Mouse (Mus musculus): ENCODE data around the gene Lce3b. TPM values are rescaled to one million over a fixed set of nuclear protein-coding genes. Genes with fewer than 3 reads are reported as not detected.

Lce3b gene
- total and polyA plus RNA-seq, 3 experiments, result not detected

DNA sequence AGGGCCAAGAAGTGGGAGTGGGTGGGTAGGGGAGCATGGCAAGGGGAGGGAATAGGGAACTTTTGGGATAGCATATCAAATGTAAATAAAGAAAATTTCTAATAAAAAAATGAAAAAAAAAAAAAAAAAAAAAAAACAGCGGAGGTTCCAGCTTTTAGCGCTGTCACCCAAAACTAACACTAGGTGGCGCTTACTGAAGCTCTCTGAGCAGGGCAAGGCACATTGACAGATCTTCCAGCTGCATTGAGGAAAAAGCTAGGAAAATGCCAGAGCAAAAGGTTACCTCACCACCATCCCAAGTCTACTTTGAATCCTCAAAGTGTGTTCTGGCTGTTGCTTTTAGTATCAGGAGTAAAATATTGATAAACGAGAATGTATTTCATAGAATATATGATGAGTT is 25.2 kb upstream of the Lce3b start:
- Histone ChIP-seq H3K4me1 (ENCODE audit: insufficient read depth, low read depth, low read length) (no peaks in the 10 kb centered on the region), H3K4me3 (ENCODE audit: low read depth, low read length) (no peak overlapping the region), H3K9me3 (replicated peaks) (no peaks in the 10 kb centered on the region), H3K27me3 (ENCODE audit: insufficient read depth, low read length) (no peaks in the 10 kb centered on the region), H3K36me3 (replicated peaks) (no peaks in the 10 kb centered on the region)
- DNase-seq (ENCODE audit: low spot score) (no peak), ATAC-seq (ENCODE audit: extremely low read depth, insufficient number of reproducible peaks, low FRiP score, poor library complexity, severe bottlenecking) (no peak)
- TF ChIP-seq CTCF (IDR thresholded peaks at IDR 0.05; ENCODE audit: low read depth, low read length) (no peak), GATA2 (IDR thresholded peaks at IDR 0.05; ENCODE audit: borderline replicate concordance, low read depth, low read length) (no peak), POLR2AphosphoS5 (IDR thresholded peaks at IDR 0.05; ENCODE audit: insufficient replicate concordance, low read depth, low read length) (no peak), TAL1 (conservative IDR thresholded peaks at IDR 0.05; ENCODE audit: low read depth, low read length) (no peak)

- Histone ChIP-seq H3K4me1 (ENCODE audit: insufficient read depth, low read depth, low read length) (no peaks in the 10 kb centered on the region), H3K4me3 (ENCODE audit: low read depth, low read length) (no peak overlapping the region), H3K9me3 (replicated peaks) (peaks cover 3% of the 10 kb centered on the region), H3K36me3 (replicated peaks) (no peaks in the 10 kb centered on the region), H3K27me3 (ENCODE audit: insufficient read depth, low read length) (no peaks in the 10 kb centered on the region)
- no peak for TF ChIP-seq GATA2 (IDR thresholded peaks at IDR 0.05; ENCODE audit: borderline replicate concordance, low read depth, low read length)
- TF ChIP-seq GATA1 (IDR thresholded peaks at IDR 0.05; ENCODE audit: borderline replicate concordance, low read length), result no peak
- no peak for TF ChIP-seq POLR2AphosphoS5 (IDR thresholded peaks at IDR 0.05; ENCODE audit: insufficient replicate concordance, low read depth, low read length)
- no peak for TF ChIP-seq CTCF (IDR thresholded peaks at IDR 0.05; ENCODE audit: low read depth, low read length)
- no peak for TF ChIP-seq TAL1 (conservative IDR thresholded peaks at IDR 0.05; ENCODE audit: low read depth, low read length)
- DNase-seq (ENCODE audit: low spot score), result no peak
- ATAC-seq (ENCODE audit: extremely low read depth, insufficient number of reproducible peaks, low FRiP score, poor library complexity, severe bottlenecking), result no peak
Measured at GRCm38 (mm10) chr3:92920364-92920763, 12.4 kb upstream of the Lce3b start.

DNA sequence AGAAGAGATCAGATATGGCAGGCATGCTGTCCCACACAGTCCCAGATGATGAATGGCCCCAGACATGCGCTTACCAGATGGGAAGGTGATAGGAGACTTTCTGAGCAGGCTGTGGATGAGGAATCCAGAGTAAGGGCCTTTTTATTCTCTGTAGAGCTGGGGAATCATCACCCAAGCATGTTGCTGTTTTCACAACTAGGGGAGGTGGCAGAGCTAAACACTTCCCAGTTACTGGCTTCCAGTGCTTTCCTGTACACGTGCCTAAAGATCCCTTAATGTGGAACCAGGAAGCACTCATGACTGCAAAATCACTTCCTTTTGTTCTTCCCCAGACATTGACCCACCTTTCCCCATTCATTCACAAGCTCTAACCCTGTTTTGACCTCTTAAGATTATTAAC is 6.6 kb upstream of the Lce3b start, which contains the start of gene Lce3a:
Gene Lce3a, minus strand, starts transcription at position 101 of the 400 bp plus-strand sequence.
- Histone ChIP-seq H3K4me3 (ENCODE audit: low read depth, low read length) (no peak within 1 kb of the TSS), H3K36me3 (replicated peaks) (no peaks in the 10 kb centered on the region), H3K27me3 (ENCODE audit: insufficient read depth, low read length) (no peaks in the 10 kb centered on the region), H3K9me3 (replicated peaks) (no peaks in the 10 kb centered on the region; the same call in 1 of the 2 replicates), H3K4me1 (ENCODE audit: insufficient read depth, low read depth, low read length) (no peaks in the 10 kb centered on the region)
- no peak for TF ChIP-seq TAL1 (conservative IDR thresholded peaks at IDR 0.05; ENCODE audit: low read depth, low read length)
- no peak for TF ChIP-seq POLR2AphosphoS5 (IDR thresholded peaks at IDR 0.05; ENCODE audit: insufficient replicate concordance, low read depth, low read length)
- no peak for TF ChIP-seq CTCF (IDR thresholded peaks at IDR 0.05; ENCODE audit: low read depth, low read length)
- no peak for TF ChIP-seq GATA1 (IDR thresholded peaks at IDR 0.05; ENCODE audit: borderline replicate concordance, low read length)
- no peak for TF ChIP-seq GATA2 (IDR thresholded peaks at IDR 0.05; ENCODE audit: borderline replicate concordance, low read depth, low read length)
- ATAC-seq (ENCODE audit: extremely low read depth, insufficient number of reproducible peaks, low FRiP score, poor library complexity, severe bottlenecking), result no peak
- DNase-seq (ENCODE audit: low spot score), result no peak

GRCm38 (mm10) chr3:92944186-92944585 is 11.4 kb downstream of the Lce3b start, which contains the start of gene Lce3c:
Lce3c (plus strand) TSS chr3:92944486.
- Histone ChIP-seq H3K36me3 (replicated peaks) (no peaks in the 10 kb centered on the region), H3K9me3 (replicated peaks) (no peaks in the 10 kb centered on the region), H3K27me3 (ENCODE audit: insufficient read depth, low read length) (no peaks in the 10 kb centered on the region), H3K4me1 (ENCODE audit: insufficient read depth, low read depth, low read length) (no peaks in the 10 kb centered on the region), H3K4me3 (ENCODE audit: low read depth, low read length) (no peak within 1 kb of the TSS)
- no peak for TF ChIP-seq POLR2AphosphoS5 (IDR thresholded peaks at IDR 0.05; ENCODE audit: insufficient replicate concordance, low read depth, low read length)
- no peak for TF ChIP-seq TAL1 (conservative IDR thresholded peaks at IDR 0.05; ENCODE audit: low read depth, low read length)
- TF ChIP-seq GATA1 (IDR thresholded peaks at IDR 0.05; ENCODE audit: borderline replicate concordance, low read length), result no peak
- no peak for TF ChIP-seq GATA2 (IDR thresholded peaks at IDR 0.05; ENCODE audit: borderline replicate concordance, low read depth, low read length)
- TF ChIP-seq CTCF (IDR thresholded peaks at IDR 0.05; ENCODE audit: low read depth, low read length), result no peak
- ATAC-seq (ENCODE audit: extremely low read depth, insufficient number of reproducible peaks, low FRiP score, poor library complexity, severe bottlenecking) (no peak), DNase-seq (ENCODE audit: low spot score) (no peak)

DNA sequence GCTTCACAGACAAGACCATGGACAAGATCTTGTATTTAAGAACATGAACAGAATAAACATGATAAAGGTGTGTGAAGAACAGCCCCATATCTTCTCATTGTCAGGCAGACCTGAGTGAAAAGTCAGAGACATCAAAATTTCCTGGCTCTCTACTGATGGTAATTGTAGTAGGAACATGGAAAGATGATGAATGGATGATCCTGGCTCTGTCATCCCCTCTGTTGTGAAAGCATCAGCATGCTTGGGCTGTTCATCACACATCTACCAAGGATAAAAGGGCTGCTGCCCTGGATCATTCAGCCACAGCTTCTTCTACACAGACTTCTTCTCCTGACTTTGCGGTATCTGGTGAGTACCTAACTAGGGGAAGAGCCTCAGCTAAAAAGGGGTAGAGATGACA is 24.3 kb downstream of the Lce3b start, which contains the start of gene Lce3d:
Gene Lce3d, plus strand, starts transcription at position 301 of the 400 bp plus-strand sequence.
- H3K4me3 ChIP-seq (ENCODE audit: low read depth, low read length), result no peak within 1 kb of the TSS
- DNase-seq (ENCODE audit: low spot score), result no peak
- H3K27me3 ChIP-seq (ENCODE audit: insufficient read depth, low read length), result no peaks in the 10 kb centered on the region
- no peaks in the 10 kb centered on the region for H3K9me3 ChIP-seq (replicated peaks)
- H3K4me1 ChIP-seq (ENCODE audit: insufficient read depth, low read depth, low read length), result no peaks in the 10 kb centered on the region
- ATAC-seq (ENCODE audit: extremely low read depth, insufficient number of reproducible peaks, low FRiP score, poor library complexity, severe bottlenecking), result no peak
- H3K36me3 ChIP-seq (replicated peaks), result no peaks in the 10 kb centered on the region
- TF ChIP-seq GATA2 (IDR thresholded peaks at IDR 0.05; ENCODE audit: borderline replicate concordance, low read depth, low read length) (no peak), GATA1 (IDR thresholded peaks at IDR 0.05; ENCODE audit: borderline replicate concordance, low read length) (no peak), POLR2AphosphoS5 (IDR thresholded peaks at IDR 0.05; ENCODE audit: insufficient replicate concordance, low read depth, low read length) (no peak), CTCF (IDR thresholded peaks at IDR 0.05; ENCODE audit: low read depth, low read length) (no peak), TAL1 (conservative IDR thresholded peaks at IDR 0.05; ENCODE audit: low read depth, low read length) (no peak)

GRCm38 (mm10) chr3:92966761-92967160 is 34.0 kb downstream of the Lce3b start, which contains the start of gene Lce3e:
Lce3e (plus strand) TSS chr3:92967061.
- Histone ChIP-seq H3K4me3 (ENCODE audit: low read depth, low read length) (no peak within 1 kb of the TSS), H3K27me3 (ENCODE audit: insufficient read depth, low read length) (no peaks in the 10 kb centered on the region), H3K9me3 (replicated peaks) (no peaks in the 10 kb centered on the region; the same call in 1 of the 2 replicates), H3K4me1 (ENCODE audit: insufficient read depth, low read depth, low read length) (no peaks in the 10 kb centered on the region), H3K36me3 (replicated peaks) (no peaks in the 10 kb centered on the region)
- no peak for DNase-seq (ENCODE audit: low spot score)
- ATAC-seq (ENCODE audit: extremely low read depth, insufficient number of reproducible peaks, low FRiP score, poor library complexity, severe bottlenecking), result no peak
- TF ChIP-seq GATA2 (IDR thresholded peaks at IDR 0.05; ENCODE audit: borderline replicate concordance, low read depth, low read length) (no peak), TAL1 (conservative IDR thresholded peaks at IDR 0.05; ENCODE audit: low read depth, low read length) (no peak), POLR2AphosphoS5 (IDR thresholded peaks at IDR 0.05; ENCODE audit: insufficient replicate concordance, low read depth, low read length) (no peak), CTCF (IDR thresholded peaks at IDR 0.05; ENCODE audit: low read depth, low read length) (no peak), GATA1 (IDR thresholded peaks at IDR 0.05; ENCODE audit: borderline replicate concordance, low read length) (no peak)

Measured in G1E (cell line).